7 mouse cellular contexts compared by ENCODE assay signal in genomic region chr7:30873083-30873482, GRCm38 (mm10). TPM values are rescaled to one million over a fixed set of nuclear protein-coding genes. Genes with fewer than 3 reads are reported as not detected.
A peak's percentile ranks its signal among the peaks of the same experiment; 100 is the strongest.
DNase-seq lines count a peak whose midpoint lies in the region; ATAC-seq and TF ChIP-seq lines count a peak whose summit lies in the region.

No protein-coding gene starts in this region.

- H3K27ac ChIP-seq in heart, embryonic 10.5 days = no peak overlapping the region
- no peak overlapping the region for H3K27ac ChIP-seq in limb, embryonic 12.5 days
- no peak overlapping the region for H3K27ac ChIP-seq in midbrain, postnatal 0 days (ENCODE audit: low read depth, low read length)

- H3K9me3 ChIP-seq in heart, embryonic 10.5 days = no peaks in the 10 kb centered on the region
- H3K9me3 ChIP-seq in limb, embryonic 12.5 days = no peaks in the 10 kb centered on the region
- no peaks in the 10 kb centered on the region for H3K9me3 ChIP-seq in midbrain, postnatal 0 days (ENCODE audit: low read length)

- H3K4me2 ChIP-seq in limb, embryonic 12.5 days = peak overlapping the region; percentile 38
- peak overlapping the region; percentile 21; the same call in 1 of the 2 replicates for H3K4me2 ChIP-seq in midbrain, postnatal 0 days (ENCODE audit: low read depth, low read length, poor library complexity, severe bottlenecking)

- 21% methylated on average over 15 of the region's 15 CpGs for WGBS in heart, embryonic 10.5 days
- WGBS in limb, embryonic 12.5 days = 22% methylated on average over 15 of the region's 15 CpGs
- WGBS in midbrain, postnatal 0 days = 27% methylated on average over 15 of the region's 15 CpGs

- no peaks in the 10 kb centered on the region for H3K4me1 ChIP-seq in heart, embryonic 10.5 days
- H3K4me1 ChIP-seq in limb, embryonic 12.5 days (replicated peaks) = no peaks in the 10 kb centered on the region
- H3K4me1 ChIP-seq in midbrain, postnatal 0 days (ENCODE audit: insufficient read depth, low read length) = no peaks in the 10 kb centered on the region

- peak; percentile 75 for TF ChIP-seq CTCF in midbrain, postnatal 0 days (IDR thresholded peaks at IDR 0.05)

- no peak overlapping the region for H3K4me3 ChIP-seq in heart, embryonic 10.5 days
- H3K4me3 ChIP-seq in limb, embryonic 12.5 days (replicated peaks) = no peak overlapping the region
- no peak overlapping the region for H3K4me3 ChIP-seq in midbrain, postnatal 0 days (ENCODE audit: low read depth, low read length)

- H3K36me3 ChIP-seq in heart, embryonic 10.5 days = no peaks in the 10 kb centered on the region
- H3K36me3 ChIP-seq in limb, embryonic 12.5 days = no peaks in the 10 kb centered on the region
- no peaks in the 10 kb centered on the region for H3K36me3 ChIP-seq in midbrain, postnatal 0 days (ENCODE audit: insufficient read depth, low read length)

- DNase-seq in adrenal gland, adult 2 months = peak; percentile 80
- peak; percentile 83 for DNase-seq in embryo, embryonic 11 days
- DNase-seq in heart, embryonic 10.5 days (ENCODE audit: low spot score) = peak; percentile 82
- DNase-seq in kidney, adult 9 months = peak; percentile 79
- peak; percentile 73 for DNase-seq in midbrain, postnatal 0 days (ENCODE audit: low spot score)
- DNase-seq in spleen, postnatal 10 days (ENCODE audit: low spot score in 2 of 2) = peak; percentile 54 to 86

- ATAC-seq in limb, embryonic 12.5 days (ENCODE audit: insufficient number of reproducible peaks, insufficient read depth, low FRiP score, low TSS enrichment, low read depth) = no peak
- ATAC-seq in midbrain, postnatal 0 days (ENCODE audit: low FRiP score) = no peak

- H3K9ac ChIP-seq in limb, embryonic 12.5 days (replicated peaks) = no peak overlapping the region
- no peak overlapping the region for H3K9ac ChIP-seq in midbrain, postnatal 0 days (replicated peaks; ENCODE audit: low read length, poor library complexity, severe bottlenecking)

- H3K27me3 ChIP-seq in heart, embryonic 10.5 days (ENCODE audit: insufficient read depth, poor library complexity, severe bottlenecking) = peaks cover 55% of the 10 kb centered on the region
- H3K27me3 ChIP-seq in limb, embryonic 12.5 days = peaks cover 14% of the 10 kb centered on the region; the same call in 1 of the 2 replicates
- H3K27me3 ChIP-seq in midbrain, postnatal 0 days (ENCODE audit: insufficient read depth, low read length) = 0 out of 2 replicates have a peak, but pooled peaks cover 4% of the 10 kb centered on the region

RNA-seq across cellular contexts. Expression of gene Cd22, which starts 7.1 kb away (rescaled TPM):
- under 1 TPM; 0.40 to 0.97 TPM for total RNA-seq in adrenal gland, adult 2 months (2021)
- 0.45 and 0.57 TPM in 2 replicates for polyA plus RNA-seq in adrenal gland, adult 2 months (2012; rRNA removed)
- polyA plus RNA-seq in heart, embryonic 10.5 days (2016; fragmentation: Nextera tagmentation; extraction: Ambion mirVana) = not detected in 2 replicates
- 0.05 and 0.26 TPM in 2 replicates for polyA plus RNA-seq in limb, embryonic 12.5 days (2016; fragmentation: Nextera tagmentation; extraction: Ambion mirVana)
- 0.24 and 0.71 TPM in 2 replicates for total RNA-seq in midbrain, postnatal 0 days (2014; rRNA removed)
- polyA plus RNA-seq in midbrain, postnatal 0 days (2015; fragmentation: Nextera tagmentation; extraction: Ambion mirVana) = 0.06 and 0.16 TPM in 2 replicates

RNA-seq across cellular contexts. Expression of gene Ffar1, which starts 11.7 kb away (rescaled TPM):
- not detected for total RNA-seq in adrenal gland, adult 2 months (2021)
- polyA plus RNA-seq in adrenal gland, adult 2 months (2012; rRNA removed) = not detected in 2 replicates
- not detected in 2 replicates for polyA plus RNA-seq in heart, embryonic 10.5 days (2016; fragmentation: Nextera tagmentation; extraction: Ambion mirVana)
- not detected in 2 replicates for polyA plus RNA-seq in limb, embryonic 12.5 days (2016; fragmentation: Nextera tagmentation; extraction: Ambion mirVana)
- total RNA-seq in midbrain, postnatal 0 days (2014; rRNA removed) = not detected in 2 replicates
- polyA plus RNA-seq in midbrain, postnatal 0 days (2015; fragmentation: Nextera tagmentation; extraction: Ambion mirVana) = not detected in 2 replicates

RNA-seq across cellular contexts. Expression of gene Ffar3, which starts 17.1 kb away (rescaled TPM):
- under 1 TPM; 0.26 to 0.59 TPM for total RNA-seq in adrenal gland, adult 2 months (2021)
- 0.30 and 1.1 TPM in 2 replicates for polyA plus RNA-seq in adrenal gland, adult 2 months (2012; rRNA removed)
- 0.10 and 0.17 TPM in 2 replicates for polyA plus RNA-seq in heart, embryonic 10.5 days (2016; fragmentation: Nextera tagmentation; extraction: Ambion mirVana)
- not detected in 2 replicates for polyA plus RNA-seq in limb, embryonic 12.5 days (2016; fragmentation: Nextera tagmentation; extraction: Ambion mirVana)
- not detected in 2 replicates for total RNA-seq in midbrain, postnatal 0 days (2014; rRNA removed)
- polyA plus RNA-seq in midbrain, postnatal 0 days (2015; fragmentation: Nextera tagmentation; extraction: Ambion mirVana) = not detected in 2 replicates

RNA-seq across cellular contexts. Expression of gene Mag, which starts 41.6 kb away (rescaled TPM):
- total RNA-seq in adrenal gland, adult 2 months (2021) = under 1 TPM; 0.48 to 0.63 TPM
- 0.80 and 0.99 TPM in 2 replicates for polyA plus RNA-seq in adrenal gland, adult 2 months (2012; rRNA removed)
- polyA plus RNA-seq in heart, embryonic 10.5 days (2016; fragmentation: Nextera tagmentation; extraction: Ambion mirVana) = 0.30 and 0.38 TPM in 2 replicates
- 0.29 TPM in 1 of 2 replicates, not detected in the other for polyA plus RNA-seq in limb, embryonic 12.5 days (2016; fragmentation: Nextera tagmentation; extraction: Ambion mirVana)
- 5.3 and 14.9 TPM in 2 replicates for total RNA-seq in midbrain, postnatal 0 days (2014; rRNA removed)
- polyA plus RNA-seq in midbrain, postnatal 0 days (2015; fragmentation: Nextera tagmentation; extraction: Ambion mirVana) = 5.7 and 6.9 TPM in 2 replicates

RNA-seq across cellular contexts. Expression of gene Ffar2, which starts 49.5 kb away (rescaled TPM):
- total RNA-seq in adrenal gland, adult 2 months (2021) = 1 to 10 TPM; 1.5 to 8.9 TPM
- 5.7 and 16.5 TPM in 2 replicates for polyA plus RNA-seq in adrenal gland, adult 2 months (2012; rRNA removed)
- 0.20 TPM in 1 of 2 replicates, not detected in the other for polyA plus RNA-seq in heart, embryonic 10.5 days (2016; fragmentation: Nextera tagmentation; extraction: Ambion mirVana)
- polyA plus RNA-seq in limb, embryonic 12.5 days (2016; fragmentation: Nextera tagmentation; extraction: Ambion mirVana) = not detected in 2 replicates
- not detected in 2 replicates for total RNA-seq in midbrain, postnatal 0 days (2014; rRNA removed)
- polyA plus RNA-seq in midbrain, postnatal 0 days (2015; fragmentation: Nextera tagmentation; extraction: Ambion mirVana) = 0.07 and 0.25 TPM in 2 replicates
